Mouse (Mus musculus) MN1 (cell line): ENCODE measurements around the gene Znhit6.

Experiments used
- DNase-seq: peaks from one replicate; pipeline ENCODE4 v3.0.0-alpha.2; 2016; ENCODE audit warnings: low spot score

Znhit6 gene

DNA sequence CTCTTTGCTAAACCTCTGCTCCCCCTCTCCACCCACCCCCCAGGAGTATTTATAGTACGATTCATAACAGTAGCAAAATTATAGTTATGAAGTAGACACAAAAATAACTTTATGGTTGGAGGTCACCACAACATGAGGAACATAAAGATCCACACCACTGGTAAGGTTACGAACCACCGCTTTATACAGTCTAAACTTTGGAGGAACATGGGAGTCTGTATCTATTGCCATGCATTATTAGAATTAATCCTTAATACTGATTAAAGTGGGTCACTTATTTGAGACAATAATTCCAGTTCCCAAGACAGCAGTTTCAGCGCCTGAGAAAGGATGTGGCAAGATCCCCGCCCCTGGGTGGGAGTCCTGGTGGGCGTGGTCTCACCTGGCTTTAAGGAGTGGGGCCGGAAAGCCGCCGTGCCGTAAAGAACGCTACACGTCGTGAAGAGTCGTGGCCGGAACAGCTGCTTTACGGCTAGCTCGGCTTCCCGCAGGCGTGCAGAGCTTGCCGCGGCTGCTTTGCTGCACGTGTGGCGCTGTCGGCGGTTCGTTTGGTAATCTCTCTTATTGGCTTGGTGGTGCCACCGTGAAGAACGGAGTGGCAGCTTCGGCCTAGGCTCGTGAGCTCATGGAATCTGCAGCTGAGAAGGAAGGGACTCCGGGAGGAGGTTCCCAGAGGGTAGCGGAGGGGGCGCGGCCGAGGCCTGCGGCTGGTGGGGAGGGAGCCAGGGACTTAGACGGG, at the start of gene Znhit6:
Gene Znhit6 (plus strand): TSS at position 463 of the 739 bp plus-strand sequence.
- peak; percentile 93 for DNase-seq

DNA sequence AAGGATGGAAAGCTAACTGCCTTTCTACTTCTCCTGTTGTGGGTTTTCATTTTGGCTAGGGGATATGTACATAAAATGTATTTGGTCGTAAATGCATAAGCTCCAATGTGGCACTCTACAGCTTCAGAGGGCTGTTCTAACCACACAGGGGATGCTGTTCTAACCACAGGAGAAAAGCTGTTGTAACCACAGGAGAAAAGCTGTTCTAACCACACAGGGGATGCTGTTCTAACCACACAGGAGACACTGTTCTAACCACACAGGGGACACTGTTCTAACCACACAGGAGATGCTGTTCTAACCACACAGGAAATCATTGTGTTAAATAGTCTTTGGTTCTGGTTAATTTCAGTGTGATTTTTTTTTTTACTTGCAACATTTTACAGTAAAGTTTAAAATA, 38.1 kb upstream of the Znhit6 start:
- DNase-seq = no peak

- no peak for DNase-seq
Measured at GRCm38 (mm10) chr3:145548441-145549415, 27.3 kb upstream of the Znhit6 start.

DNA sequence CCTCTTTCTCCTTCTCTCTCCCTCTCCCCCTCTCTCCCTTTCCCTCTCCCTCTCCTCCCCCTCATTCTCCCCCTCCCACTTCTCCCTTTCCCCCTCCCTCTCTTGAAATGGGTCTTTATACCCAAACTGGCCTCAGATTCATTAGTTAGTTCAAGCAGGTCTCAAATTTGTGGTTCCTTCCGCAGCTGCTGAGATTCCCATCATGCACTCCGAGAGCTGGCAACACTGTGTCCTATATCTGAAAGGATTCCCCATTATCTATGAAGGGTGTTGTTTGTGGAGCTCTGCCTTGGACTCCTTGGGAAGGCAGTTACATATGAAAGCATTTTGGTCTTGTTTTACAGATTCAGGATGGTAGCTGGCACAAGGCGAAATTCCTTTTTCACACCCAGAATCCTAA, 25.8 kb upstream of the Znhit6 start:
- no peak for DNase-seq

GRCm38 (mm10) chr3:145554388-145554787, 21.6 kb upstream of the Znhit6 start:
- no peak for DNase-seq

DNA sequence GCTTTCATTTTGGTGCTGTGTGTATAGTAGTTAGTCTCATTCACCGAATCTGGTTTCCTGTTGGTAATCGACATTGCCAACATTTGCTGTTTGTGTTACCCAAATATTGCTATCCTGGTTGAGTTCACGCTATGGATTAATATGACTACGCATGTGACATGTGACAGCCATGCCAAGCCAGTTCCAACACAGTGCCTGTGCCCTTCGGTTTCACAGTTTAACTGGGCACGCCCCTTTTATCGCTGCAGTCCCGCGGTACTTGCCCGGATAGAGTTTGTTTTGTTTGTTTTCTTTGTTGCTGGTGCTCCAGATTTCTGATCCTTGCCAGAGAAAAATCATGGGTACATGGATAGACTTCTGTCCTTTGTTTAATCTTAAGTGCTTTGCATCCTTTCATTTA, 19.8 kb upstream of the Znhit6 start:
- DNase-seq = no peak

- no peak for DNase-seq
Measured at GRCm38 (mm10) chr3:145559675-145560074, 16.3 kb upstream of the Znhit6 start.

- DNase-seq = no peak
Measured at GRCm38 (mm10) chr3:145560117-145560516, 15.9 kb upstream of the Znhit6 start.

DNA sequence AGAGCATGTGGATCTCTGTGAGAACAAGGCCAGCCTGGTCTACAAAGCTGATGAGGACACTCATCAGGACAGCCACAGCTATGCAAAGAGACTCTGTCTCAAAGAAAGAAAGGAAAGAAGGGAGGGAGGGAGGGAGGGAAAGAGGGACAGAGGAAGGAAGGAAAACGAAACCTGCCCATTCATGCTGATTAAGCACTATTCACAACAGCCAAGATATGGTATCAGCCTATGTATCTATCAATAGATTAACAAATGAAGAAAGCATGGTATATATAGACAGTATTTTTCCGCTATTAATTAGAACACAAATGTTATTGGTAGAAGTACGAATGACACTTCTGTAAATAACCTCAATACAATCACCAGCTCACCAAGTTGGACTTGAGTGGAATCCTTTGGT, 1.5 kb upstream of the Znhit6 start:
- no peak for DNase-seq

GRCm38 (mm10) chr3:145575340-145575739, 665 bp upstream of the Znhit6 start:
- DNase-seq = no peak

DNA sequence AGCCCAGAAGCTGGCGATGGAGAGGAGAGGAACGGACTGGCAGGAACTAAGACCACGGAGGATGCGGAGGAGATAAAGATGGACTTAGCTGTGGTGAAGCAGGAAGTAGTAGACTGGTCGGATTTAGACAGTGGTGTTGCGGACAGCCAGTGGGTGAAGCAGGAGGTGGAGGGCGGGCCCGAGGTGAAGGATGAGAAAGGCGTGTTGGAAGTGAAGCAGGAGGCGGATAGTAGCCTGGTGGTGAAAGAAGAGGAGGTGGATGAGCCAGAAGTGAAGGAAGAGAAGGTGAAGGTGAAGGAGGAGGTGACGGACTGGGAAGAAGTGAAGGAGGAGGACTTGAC, 447 bp downstream of the Znhit6 start:
- no peak for DNase-seq

- DNase-seq = peak; percentile 32
Measured at GRCm38 (mm10) chr3:145576876-145577275, 871 bp downstream of the Znhit6 start.

DNA sequence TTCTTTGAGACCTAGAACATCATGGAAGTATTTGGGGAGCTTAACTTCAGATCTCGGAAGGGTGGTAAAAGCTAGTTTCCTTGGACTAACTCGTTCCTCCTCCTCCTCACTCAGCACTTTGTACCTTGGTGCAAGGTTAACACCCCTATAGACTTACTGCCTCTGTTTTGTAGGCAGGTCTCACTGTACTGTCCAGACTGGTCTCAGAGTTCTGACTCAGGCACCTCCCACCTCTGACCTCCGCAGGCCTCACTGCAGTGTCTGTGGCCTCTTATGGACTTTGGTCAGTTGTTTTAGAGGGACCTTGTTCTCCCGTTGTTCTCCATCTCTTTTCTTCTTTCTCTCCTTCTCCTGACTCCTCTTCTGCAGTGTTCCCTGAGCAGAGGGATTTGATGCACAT, 7.0 kb downstream of the Znhit6 start:
- no peak for DNase-seq

DNA sequence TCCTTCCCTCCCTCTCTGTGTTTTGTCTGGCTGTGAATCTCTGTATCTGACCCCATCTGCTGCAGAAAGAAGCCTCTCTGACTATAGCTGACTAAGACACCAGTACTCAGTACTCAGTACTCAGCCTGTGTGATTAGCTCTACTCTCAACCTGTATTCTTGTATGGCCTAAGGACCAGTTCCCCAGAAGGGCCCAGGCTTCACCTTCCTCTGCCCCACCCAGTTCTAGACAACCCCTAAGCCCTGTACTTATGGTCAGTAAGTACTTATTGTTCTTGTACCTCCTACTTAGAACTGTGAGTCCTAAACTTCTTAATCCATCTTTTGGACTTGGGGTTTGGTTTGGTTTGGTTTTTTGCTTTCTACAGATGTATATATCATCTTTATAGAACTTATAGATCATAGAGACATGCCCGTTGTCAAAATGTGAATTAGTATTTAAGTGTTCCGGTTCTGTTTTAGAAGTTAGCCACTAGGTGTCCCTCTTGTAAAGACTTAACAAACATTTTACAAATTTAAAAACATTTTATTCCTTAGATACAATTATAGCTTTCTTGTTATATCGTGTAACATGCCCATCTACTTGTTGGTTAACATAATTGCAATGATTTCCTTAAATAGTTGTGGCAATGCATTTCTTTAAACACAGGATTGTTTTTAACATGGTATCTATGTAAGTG, 7.7 kb downstream of the Znhit6 start:
- DNase-seq = no peak

DNA sequence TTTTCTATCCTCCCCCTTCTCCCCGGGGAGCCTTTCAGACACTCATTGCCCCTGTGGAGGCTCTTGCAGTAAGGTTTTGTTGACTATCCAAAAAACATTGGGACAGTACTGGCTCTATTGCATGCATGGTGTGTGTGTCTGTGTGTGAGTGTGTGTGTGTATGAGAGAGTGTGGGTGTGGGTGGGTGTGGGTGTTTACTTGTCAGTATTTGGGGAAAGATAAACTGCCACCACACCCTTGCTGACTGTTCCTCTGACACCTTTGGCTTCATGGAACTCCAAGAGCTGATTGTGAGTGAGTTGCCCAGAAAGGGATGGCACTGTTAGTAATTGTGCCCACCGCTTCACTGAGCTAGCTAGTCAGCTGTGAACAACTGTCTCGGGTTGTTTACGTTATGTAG, 14.6 kb downstream of the Znhit6 start:
- DNase-seq = no peak

GRCm38 (mm10) chr3:145591841-145592542, 16.0 kb downstream of the Znhit6 start:
- DNase-seq = no peak

DNA sequence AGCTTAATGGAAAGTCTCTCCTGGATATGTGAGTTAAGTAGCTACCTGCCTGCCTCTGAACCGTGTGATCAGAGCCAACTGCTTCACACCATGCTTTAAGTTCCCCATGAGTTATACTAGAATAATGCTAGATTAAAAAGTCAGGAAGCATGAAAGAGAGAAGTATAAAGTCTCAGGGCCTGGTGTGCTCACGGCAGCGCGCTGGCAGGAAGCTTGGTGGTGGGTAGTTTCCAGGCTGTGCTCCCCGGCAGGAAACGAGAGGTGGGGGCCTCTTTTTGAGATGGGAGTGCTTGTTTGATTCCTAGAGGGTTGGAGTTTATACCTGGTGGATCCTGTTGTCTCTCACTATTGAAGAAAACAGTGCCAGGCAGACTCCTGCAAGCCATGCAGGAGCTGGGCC, 19.3 kb downstream of the Znhit6 start:
- DNase-seq = no peak

- no peak for DNase-seq
Measured at GRCm38 (mm10) chr3:145599059-145599458, 23.1 kb downstream of the Znhit6 start.

- DNase-seq = no peak
Measured at GRCm38 (mm10) chr3:145600801-145601200, 24.8 kb downstream of the Znhit6 start.

DNA sequence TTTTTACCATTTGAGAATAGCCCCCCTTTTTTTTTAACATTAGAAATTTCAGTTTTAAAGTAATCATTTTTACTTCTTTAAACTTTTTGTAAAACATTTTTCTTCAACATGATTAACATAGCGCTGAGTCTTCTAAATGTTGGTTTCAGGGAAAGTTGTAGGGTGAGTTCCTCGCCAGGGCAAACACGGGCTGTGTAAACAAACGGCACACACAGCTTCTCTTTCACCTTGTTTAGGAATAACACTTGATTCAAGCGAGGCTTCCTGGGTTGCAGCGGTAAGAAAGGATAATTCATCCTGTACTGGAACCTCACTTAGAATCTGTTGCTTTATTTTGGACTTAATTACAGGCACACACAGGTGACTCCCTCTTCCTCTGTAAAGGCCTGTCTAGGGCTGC, 25.3 kb downstream of the Znhit6 start:
- no peak for DNase-seq

DNA sequence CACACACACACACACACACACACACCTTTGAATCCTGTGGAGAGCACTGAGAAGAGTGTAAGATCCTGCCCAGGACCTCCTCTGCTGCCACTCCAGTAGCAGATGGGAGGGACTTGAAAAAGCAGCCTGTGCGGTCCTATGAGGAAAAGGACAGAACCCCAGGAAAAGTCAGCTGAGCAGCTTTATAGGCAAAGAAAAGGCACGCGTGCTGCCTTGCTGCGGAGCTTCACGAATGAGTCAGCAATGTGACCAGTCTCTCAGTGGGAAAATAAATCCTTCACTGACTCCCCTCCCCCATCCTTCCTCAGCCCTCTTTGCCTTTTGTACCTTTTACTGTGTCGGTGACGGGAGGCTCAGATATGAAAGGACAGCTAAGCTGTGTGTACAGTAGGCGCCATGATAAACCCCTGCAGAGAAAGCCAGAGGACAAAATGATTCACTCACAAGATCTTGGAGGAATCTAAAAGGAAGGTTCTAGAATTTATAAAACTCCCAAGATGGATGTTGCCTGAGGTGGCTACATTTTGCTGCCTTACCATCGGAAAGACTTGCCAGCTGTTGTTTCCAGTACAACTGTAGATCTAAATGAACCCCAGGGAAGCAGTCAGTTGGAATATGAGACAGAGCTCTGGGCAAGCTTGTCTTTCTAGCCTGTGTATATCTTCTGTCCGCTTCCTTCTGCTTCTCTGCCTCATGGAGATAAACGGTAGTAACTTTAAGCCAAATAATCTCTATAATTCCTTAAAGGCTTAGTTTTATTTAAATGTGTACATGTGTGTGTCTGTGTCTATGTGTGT, 26.6 kb downstream of the Znhit6 start:
- peak; percentile 34 for DNase-seq
